Mouse (Mus musculus) kidney, postnatal 25 days (tissue): ENCODE data around the gene Pfn1.

Experiments used
- DNase-seq, 2 experiments: peaks; one replicate each; pipeline ENCODE4 v3.0.0; 2021; ENCODE audit warnings: mixed read lengths in 2 of 2

The Pfn1 gene

GRCm38 (mm10) chr11:70654923-70655570 lies 603 bp upstream of the Pfn1 start:
- peak; percentile 84 to 92 for DNase-seq

GRCm38 (mm10) chr11:70653345-70654197 lies 873 bp downstream of the Pfn1 start:
- DNase-seq: peak; percentile 63 to 84

GRCm38 (mm10) chr11:70652884-70653344 lies 1.5 kb downstream of the Pfn1 start:
- DNase-seq: peak in 1 of 2 experiments; percentile 17

- DNase-seq: peak in 1 of 2 experiments; percentile 41
These were observed 2.2 kb downstream of the Pfn1 start for GRCm38 (mm10) chr11:70652029-70652883.

GRCm38 (mm10) chr11:70651391-70651790 lies 3.1 kb downstream of the Pfn1 start:
- peak in 1 of 2 experiments; percentile 40 for DNase-seq

GRCm38 (mm10) chr11:70650322-70651175 lies 3.9 kb downstream of the Pfn1 start:
- DNase-seq: peak in 1 of 2 experiments; percentile 35

GRCm38 (mm10) chr11:70649185-70649734 lies 5.2 kb downstream of the Pfn1 start:
- DNase-seq: no peak

- no peak for DNase-seq
These were observed 5.9 kb downstream of the Pfn1 start for GRCm38 (mm10) chr11:70648512-70648911.

- DNase-seq: peak; percentile 37 to 72
These were observed 6.6 kb downstream of the Pfn1 start for GRCm38 (mm10) chr11:70647716-70648420.

- DNase-seq: peak; percentile 99
These were observed 7.5 kb downstream of the Pfn1 start, which contains the start of the genes Rnf167 and Slc25a11 for GRCm38 (mm10) chr11:70646691-70647650. Gene Rnf167 (plus strand): TSS chr11:70647235. Gene Slc25a11 (minus strand): TSS chr11:70647479.

GRCm38 (mm10) chr11:70646259-70646555 lies 8.2 kb downstream of the Pfn1 start:
- DNase-seq: peak; percentile 66 to 79

- no peak for DNase-seq
These were observed 8.8 kb downstream of the Pfn1 start for GRCm38 (mm10) chr11:70645461-70646258.

- peak in 1 of 2 experiments; percentile 39 for DNase-seq
These were observed 9.8 kb downstream of the Pfn1 start for GRCm38 (mm10) chr11:70644564-70645103.

GRCm38 (mm10) chr11:70643051-70643450 lies 11.4 kb downstream of the Pfn1 start:
- DNase-seq: no peak

- no peak for DNase-seq
These were observed 13.2 kb downstream of the Pfn1 start for GRCm38 (mm10) chr11:70641241-70641640.

GRCm38 (mm10) chr11:70639976-70640375 lies 14.5 kb downstream of the Pfn1 start:
- DNase-seq: no peak

- no peak for DNase-seq
These were observed 15.6 kb downstream of the Pfn1 start, which contains the start of gene Gp1ba for GRCm38 (mm10) chr11:70638714-70639278. Gene Gp1ba (plus strand): TSS chr11:70639122.

- no peak for DNase-seq
These were observed 16.2 kb downstream of the Pfn1 start for GRCm38 (mm10) chr11:70638293-70638692.
